Mouse (Mus musculus): ENCODE results near the gene Mta3. TPM values are rescaled to one million over a fixed set of nuclear protein-coding genes. Genes with fewer than 3 reads are reported as not detected.
A peak's percentile ranks its signal among the peaks of the same experiment; 100 is the strongest.

Gene Mta3
- total RNA-seq, 2 experiments from 2014 or later: 90.6 to 93.6 TPM

DNA sequence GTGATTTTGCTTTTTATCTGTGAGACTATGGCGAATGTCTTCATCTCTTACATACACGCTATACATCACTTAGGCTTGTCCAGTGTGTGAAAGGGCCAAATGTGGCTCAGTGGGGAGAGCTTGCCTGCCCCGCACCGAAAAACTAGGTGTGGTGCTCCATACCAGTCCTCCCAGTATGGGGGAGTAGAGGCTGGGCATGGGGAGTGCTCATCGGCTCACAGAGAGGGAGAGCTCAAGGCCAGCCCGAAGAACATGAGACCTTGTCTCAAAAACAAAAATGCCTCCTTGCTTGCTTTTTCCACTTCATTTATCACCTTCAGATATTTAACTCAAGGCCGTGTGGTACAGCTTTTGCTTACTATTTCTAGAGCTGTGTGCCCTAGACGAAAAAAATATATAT is 4.7 kb downstream of the Mta3 start:
- Histone ChIP-seq H3K27ac (no peak overlapping the region), H3K4me3 (no peak overlapping the region)
- intact Hi-C loops (cut with DNase I): no loop called here
- no peak for TF ChIP-seq CTCF (IDR thresholded peaks at IDR 0.05)
- no peak for DNase-seq (ENCODE audit: extremely low spot score in 1 of 2, low spot score in 2 of 2)

GRCm38 (mm10) chr17:83712341-83712740 is 6.4 kb downstream of the Mta3 start:
- intact Hi-C loops (cut with DNase I): no loop called here
- Histone ChIP-seq H3K27ac (peak overlapping the region; percentile 30; the same call in 1 of the 2 replicates), H3K4me3 (no peak overlapping the region)
- TF ChIP-seq CTCF (IDR thresholded peaks at IDR 0.05): no peak
- DNase-seq (ENCODE audit: extremely low spot score in 1 of 2, low spot score in 2 of 2): no peak

- intact Hi-C loops (cut with DNase I): no loop called here
- H3K4me3 ChIP-seq: no peak overlapping the region
- peak overlapping the region; percentile 40; the same call in 1 of the 2 replicates for H3K27ac ChIP-seq
- TF ChIP-seq CTCF (IDR thresholded peaks at IDR 0.05): no peak
- no peak for DNase-seq (ENCODE audit: extremely low spot score in 1 of 2, low spot score in 2 of 2)
Measured at GRCm38 (mm10) chr17:83720449-83720848, 14.5 kb downstream of the Mta3 start.

- DNase-seq (ENCODE audit: extremely low spot score in 1 of 2, low spot score in 2 of 2): no peak
- Histone ChIP-seq H3K27ac (no peak overlapping the region), H3K4me3 (no peak overlapping the region)
- no peak for TF ChIP-seq CTCF (IDR thresholded peaks at IDR 0.05)
- intact Hi-C loops (cut with DNase I): no loop called here
Measured at GRCm38 (mm10) chr17:83721157-83721556, 15.2 kb downstream of the Mta3 start.

DNA sequence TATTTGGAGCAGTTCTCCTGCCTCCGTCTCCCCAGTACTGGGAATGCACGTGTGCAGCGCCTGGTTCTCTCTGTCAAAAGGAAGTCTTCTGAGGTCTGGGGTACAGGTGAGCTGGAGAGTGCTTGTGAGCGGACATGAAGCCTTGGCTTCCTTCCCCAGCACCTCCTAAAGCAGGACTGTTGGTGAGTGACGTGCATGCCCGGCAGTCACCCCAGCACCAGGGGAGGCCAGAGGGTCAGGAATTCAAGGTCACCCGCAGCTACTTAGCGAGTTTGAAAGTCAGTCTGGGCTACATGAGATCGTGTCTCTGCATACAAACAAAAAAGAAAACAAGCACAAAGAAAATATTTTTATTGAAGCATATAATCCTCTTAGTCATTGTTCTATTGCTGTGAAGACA is 17.1 kb downstream of the Mta3 start:
- Histone ChIP-seq H3K27ac (no peak overlapping the region), H3K4me3 (no peak overlapping the region)
- TF ChIP-seq CTCF (IDR thresholded peaks at IDR 0.05): no peak
- no peak for DNase-seq (ENCODE audit: extremely low spot score in 1 of 2, low spot score in 2 of 2)
- intact Hi-C loops (cut with DNase I): no loop called here

DNA sequence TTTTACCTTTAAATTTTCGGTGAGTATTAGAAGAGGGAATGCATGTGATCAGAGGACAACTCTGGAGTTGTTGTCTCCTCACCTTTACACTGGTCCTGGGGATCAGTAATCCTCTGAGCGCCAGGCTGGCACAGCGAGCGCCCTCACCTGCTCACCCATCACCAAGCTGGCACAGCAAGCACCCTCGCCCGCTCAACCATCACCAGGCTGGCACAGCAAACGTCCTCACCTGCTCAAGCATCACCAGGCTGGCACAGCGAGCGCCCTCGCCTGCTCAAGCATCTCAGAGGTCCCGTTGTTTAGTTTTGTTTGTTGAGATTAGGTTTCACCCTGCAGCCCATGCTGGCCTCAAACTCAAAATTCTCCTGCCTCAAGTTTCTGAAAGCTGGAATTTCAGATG is 20.5 kb downstream of the Mta3 start:
- intact Hi-C loops (cut with DNase I): no loop called here
- Histone ChIP-seq H3K4me3 (no peak overlapping the region), H3K27ac (no peak overlapping the region)
- DNase-seq (ENCODE audit: extremely low spot score in 1 of 2, low spot score in 2 of 2): no peak
- TF ChIP-seq CTCF (IDR thresholded peaks at IDR 0.05): no peak

- intact Hi-C loops (cut with DNase I): no loop called here
- TF ChIP-seq CTCF (IDR thresholded peaks at IDR 0.05): no peak
- no peak for DNase-seq (ENCODE audit: extremely low spot score in 1 of 2, low spot score in 2 of 2)
Measured at GRCm38 (mm10) chr17:83727707-83728106, 21.7 kb downstream of the Mta3 start.

DNA sequence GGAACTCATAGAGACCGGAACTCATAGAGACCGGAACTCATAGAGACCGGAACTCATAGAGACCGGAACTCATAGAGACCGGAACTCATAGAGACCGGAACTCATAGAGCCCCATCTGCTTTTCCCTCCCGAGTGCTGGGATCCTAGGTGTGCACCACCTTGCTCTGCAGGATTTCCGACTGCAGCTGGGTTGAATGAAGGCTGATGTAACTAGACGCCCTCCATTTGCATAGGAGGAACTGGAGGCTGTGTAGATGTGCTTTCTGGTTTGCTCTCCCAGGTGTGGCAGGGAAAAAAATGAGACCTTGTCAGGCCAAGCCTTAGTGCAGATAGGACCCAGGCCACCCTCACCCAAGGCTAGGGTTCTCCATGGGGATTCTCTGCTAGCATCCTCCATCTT is 23.1 kb downstream of the Mta3 start:
- Histone ChIP-seq H3K27ac (no peak overlapping the region), H3K4me3 (no peak overlapping the region)
- no peak for DNase-seq (ENCODE audit: extremely low spot score in 1 of 2, low spot score in 2 of 2)
- TF ChIP-seq CTCF (IDR thresholded peaks at IDR 0.05): no peak
- intact Hi-C loops (cut with DNase I): no loop called here

More at GRCm38 (mm10) chr17:83727707-83728106, 21.7 kb downstream of the Mta3 start:
- no peak overlapping the region for H3K27ac ChIP-seq
- no peak overlapping the region for H3K4me3 ChIP-seq

- no peak for TF ChIP-seq CTCF (IDR thresholded peaks at IDR 0.05)
- intact Hi-C loops (cut with DNase I): loop anchor here (5.0 kb wide), 1 partner anchor 463 kb away; no protein-coding TSS in a partner anchor
- Histone ChIP-seq H3K27ac (no peak overlapping the region), H3K4me3 (no peak overlapping the region)
- DNase-seq (ENCODE audit: extremely low spot score in 1 of 2, low spot score in 2 of 2): no peak
Measured at GRCm38 (mm10) chr17:83730123-83730522, 24.2 kb downstream of the Mta3 start.

DNA sequence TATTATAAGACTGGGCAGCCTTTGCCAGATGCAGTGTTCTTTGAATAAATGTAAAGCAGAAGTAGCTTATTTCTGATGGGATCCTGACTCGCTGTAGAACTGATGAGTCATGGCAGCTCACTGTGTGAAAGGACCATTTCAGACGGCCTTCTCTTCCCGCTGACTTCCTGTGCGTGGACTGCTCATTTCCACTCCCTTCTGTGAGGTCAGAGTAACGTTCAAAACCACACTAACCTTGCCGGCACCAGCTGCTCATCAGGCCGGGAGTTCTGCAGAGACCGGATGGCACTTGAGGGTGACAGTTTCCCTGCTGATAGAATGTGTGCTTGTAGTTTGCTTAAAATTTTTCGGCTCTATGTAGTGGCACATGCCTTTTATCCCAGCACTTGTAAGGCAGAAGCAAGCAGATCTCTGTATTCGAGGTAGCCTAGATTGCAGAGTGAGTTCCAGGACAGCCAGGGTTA is 26.2 kb downstream of the Mta3 start:
- H3K4me3 ChIP-seq: no peak overlapping the region
- H3K27ac ChIP-seq: 0 out of 2 replicates have a peak overlapping the region, but pooled peaks have one; percentile 32
- intact Hi-C loops (cut with DNase I): loop anchor here (1.0 to 5.0 kb wide), 2 partner anchors 99 to 465 kb away; no protein-coding TSS in a partner anchor
- peak in 1 of 2 experiments; percentile 42 for DNase-seq (ENCODE audit: extremely low spot score in 1 of 2, low spot score in 2 of 2)
- no peak for TF ChIP-seq CTCF (IDR thresholded peaks at IDR 0.05)

- Histone ChIP-seq H3K27ac (no peak overlapping the region), H3K4me3 (no peak overlapping the region)
- peak; percentile 65 for TF ChIP-seq CTCF (IDR thresholded peaks at IDR 0.05)
- peak in 1 of 2 experiments; percentile 34 for DNase-seq (ENCODE audit: extremely low spot score in 1 of 2, low spot score in 2 of 2)
- intact Hi-C loops (cut with DNase I): loop anchor here (1.0 to 5.0 kb wide), 2 partner anchors 100 to 466 kb away; no protein-coding TSS in a partner anchor
Measured at GRCm38 (mm10) chr17:83732801-83733200, 26.8 kb downstream of the Mta3 start.

GRCm38 (mm10) chr17:83736701-83737100 is 30.7 kb downstream of the Mta3 start:
- no peak for DNase-seq (ENCODE audit: extremely low spot score in 1 of 2, low spot score in 2 of 2)
- TF ChIP-seq CTCF (IDR thresholded peaks at IDR 0.05): no peak
- Histone ChIP-seq H3K27ac (no peak overlapping the region), H3K4me3 (no peak overlapping the region)
- intact Hi-C loops (cut with DNase I): no loop called here

GRCm38 (mm10) chr17:83737775-83738174 is 31.8 kb downstream of the Mta3 start:
- H3K4me3 ChIP-seq: no peak overlapping the region
- no peak overlapping the region for H3K27ac ChIP-seq
- DNase-seq (ENCODE audit: extremely low spot score in 1 of 2, low spot score in 2 of 2): no peak
- no peak for TF ChIP-seq CTCF (IDR thresholded peaks at IDR 0.05)
- intact Hi-C loops (cut with DNase I): no loop called here
